Mouse (Mus musculus): ENCODE results near the gene Olfr167.
"Not testable (repeated sequence)": the region's sequence is repeated elsewhere in the genome, so short reads cannot be mapped to it uniquely, and the experiment has no call there.

The Olfr167 gene

GRCm38 (mm10) chr16:19522166-19522565, at the start of gene Olfr167:
TSS of gene Olfr167 (minus strand) at chr16:19522266.
- no peak for DNase-seq (ENCODE audit: low read depth, low spot score)

- DNase-seq (ENCODE audit: low read depth, low spot score), result not testable (repeated sequence)
These were observed 49.6 kb upstream of the Olfr167 start, which contains the start of gene Olfr169 for GRCm38 (mm10) chr16:19571709-19572108. TSS of gene Olfr169 (minus strand) at chr16:19571809.

- not testable (repeated sequence) for DNase-seq (ENCODE audit: low read depth, low spot score)
These were observed 31.4 kb upstream of the Olfr167 start for GRCm38 (mm10) chr16:19553429-19553828.

GRCm38 (mm10) chr16:19552246-19552645, 30.2 kb upstream of the Olfr167 start:
- not testable (repeated sequence) for DNase-seq (ENCODE audit: low read depth, low spot score)

GRCm38 (mm10) chr16:19535455-19535854, 13.4 kb upstream of the Olfr167 start, which contains the start of gene Olfr168:
TSS of gene Olfr168 (minus strand) at chr16:19535555.
- DNase-seq (ENCODE audit: low read depth, low spot score), result no peak

GRCm38 (mm10) chr16:19483394-19483793, 38.7 kb downstream of the Olfr167 start, which contains the start of gene Olfr166:
TSS of gene Olfr166 (plus strand) at chr16:19483694.
- DNase-seq (ENCODE audit: low read depth, low spot score), result no peak

GRCm38 (mm10) chr16:19464365-19464764, 57.7 kb downstream of the Olfr167 start:
- DNase-seq (ENCODE audit: low read depth, low spot score), result no peak
